Mouse (Mus musculus) intestine, embryonic 16.5 days (tissue): ENCODE measurements around the gene Opn5. TPM values are rescaled to one million over a fixed set of nuclear protein-coding genes. Genes with fewer than 3 reads are reported as not detected.

Experiments
- ATAC-seq: fragments of 200-750 bp; cut with Nextera tagmentation; 2 replicates; pipeline ENCODE4 v1.8.0; 2017; ENCODE audit warnings: moderate TSS enrichment, moderate library complexity
- H3K27ac ChIP-seq: fragments of 300-500 bp; sonication (generic); 2 replicates; pipeline ENCODE4 v1.5.1; 2014; ENCODE audit warnings: mild to moderate bottlenecking, low read length
- H3K27me3 ChIP-seq: fragments of 300-500 bp; sonication (generic); replicated peaks from 2 replicates; pipeline ENCODE4 v1.6.1; 2014; ENCODE audit warnings: low read length, control low read depth, mixed read lengths; ENCODE audit not compliant: control insufficient read depth, insufficient read depth
- H3K36me3 ChIP-seq: fragments of 300-500 bp; sonication (generic); 2 replicates; pipeline ENCODE4 v1.6.1; 2014; ENCODE audit warnings: low read length, control low read depth; ENCODE audit not compliant: control insufficient read depth, insufficient read depth
- H3K4me1 ChIP-seq: fragments of 300-500 bp; sonication (generic); 2 replicates; pipeline ENCODE4 v1.6.1; 2014; ENCODE audit warnings: low read length, control low read depth, mixed read lengths; ENCODE audit not compliant: control insufficient read depth, insufficient read depth
- H3K4me2 ChIP-seq: fragments of 300-500 bp; sonication (generic); 2 replicates; pipeline ENCODE4 v1.6.1; 2014; ENCODE audit warnings: low read depth, low read length, control low read depth
- H3K4me3 ChIP-seq: fragments of 300-500 bp; sonication (generic); 2 replicates; pipeline ENCODE4 v1.5.1; 2014; ENCODE audit warnings: mild to moderate bottlenecking, low read length
- H3K9ac ChIP-seq: fragments of 300-500 bp; sonication (generic); 2 replicates; pipeline ENCODE4 v1.6.1; 2014; ENCODE audit warnings: low read depth, low read length
- H3K9me3 ChIP-seq: fragments of 300-500 bp; sonication (generic); 2 replicates; pipeline ENCODE4 v1.6.1; 2016; ENCODE audit warnings: low read length, control low read depth; ENCODE audit not compliant: control insufficient read depth
- WGBS: fragments of 180-500 bp; shearing (Covaris S2); extraction: QIAGEN DNeasy Blood & Tissue Kit; methylation state at CpG from one replicate; pipeline ENCODE4 v1.1.7; 2014; 5-methylcytosine and 5-hydroxymethylcytosine counted together
- polyA plus RNA-seq: library from polyadenylated mRNA; unstranded; fragments of >200 nt; fragmentation: Nextera tagmentation; extraction: Ambion mirVana; gene quantifications from 2 replicates; pipeline ENCODE4 v1.2.1, GENCODE M21; 2015

Opn5 gene
- polyA plus RNA-seq, 1 experiment from 2014 or later, result not detected

GRCm38 (mm10) chr17:42582281-42583028 lies 28.7 kb downstream of the Opn5 start:
- Histone ChIP-seq H3K9me3 (no peaks in the 10 kb centered on the region), H3K9ac (no peak overlapping the region), H3K27me3 (no peaks in the 10 kb centered on the region), H3K36me3 (no peaks in the 10 kb centered on the region), H3K4me1 (no peaks in the 10 kb centered on the region), H3K4me3 (no peak overlapping the region), H3K27ac (no peak overlapping the region), H3K4me2 (no peak overlapping the region)
- ATAC-seq, result no peak
- WGBS, result 36% methylated on average over 1 of the region's 1 CpGs

GRCm38 (mm10) chr17:42580623-42581022 lies 30.6 kb downstream of the Opn5 start:
- Histone ChIP-seq H3K4me1 (no peaks in the 10 kb centered on the region), H3K27ac (no peak overlapping the region), H3K9ac (no peak overlapping the region), H3K4me3 (no peak overlapping the region), H3K9me3 (no peaks in the 10 kb centered on the region), H3K4me2 (no peak overlapping the region), H3K36me3 (no peaks in the 10 kb centered on the region), H3K27me3 (no peaks in the 10 kb centered on the region)
- ATAC-seq, result no peak
- WGBS, result 76% methylated on average over 4 of the region's 4 CpGs

- Histone ChIP-seq H3K4me2 (no peak overlapping the region), H3K36me3 (no peaks in the 10 kb centered on the region), H3K27me3 (no peaks in the 10 kb centered on the region), H3K4me1 (no peaks in the 10 kb centered on the region), H3K27ac (no peak overlapping the region), H3K4me3 (no peak overlapping the region), H3K9me3 (no peaks in the 10 kb centered on the region), H3K9ac (no peak overlapping the region)
- 67% methylated on average over 3 of the region's 3 CpGs for WGBS
- ATAC-seq, result no peak
Observed at GRCm38 (mm10) chr17:42580196-42580595, 31.0 kb downstream of the Opn5 start.

- WGBS, result 36% methylated on average over 6 of the region's 6 CpGs
- ATAC-seq, result no peak
- H3K9me3 ChIP-seq, result no peaks in the 10 kb centered on the region
Observed at GRCm38 (mm10) chr17:42576671-42577168, 34.5 kb downstream of the Opn5 start.

GRCm38 (mm10) chr17:42573786-42574185 lies 37.4 kb downstream of the Opn5 start:
- H3K9me3 ChIP-seq, result no peaks in the 10 kb centered on the region
- no peak overlapping the region for H3K9ac ChIP-seq
- no peak overlapping the region for H3K27ac ChIP-seq
- WGBS, result 75% methylated on average over 8 of the region's 8 CpGs
- no peaks in the 10 kb centered on the region for H3K36me3 ChIP-seq
- no peak overlapping the region for H3K4me2 ChIP-seq
- no peaks in the 10 kb centered on the region for H3K27me3 ChIP-seq
- H3K4me1 ChIP-seq, result no peaks in the 10 kb centered on the region
- H3K4me3 ChIP-seq, result no peak overlapping the region
- ATAC-seq, result no peak

More at GRCm38 (mm10) chr17:42576671-42577168, 34.5 kb downstream of the Opn5 start:
- H3K27me3 ChIP-seq, result no peaks in the 10 kb centered on the region
- H3K27ac ChIP-seq, result no peak overlapping the region
- H3K4me2 ChIP-seq, result no peak overlapping the region
- H3K4me3 ChIP-seq, result no peak overlapping the region
- no peaks in the 10 kb centered on the region for H3K36me3 ChIP-seq
- no peak overlapping the region for H3K9ac ChIP-seq
- no peaks in the 10 kb centered on the region for H3K4me1 ChIP-seq

GRCm38 (mm10) chr17:42549578-42549977 lies 61.6 kb downstream of the Opn5 start:
- 91% methylated on average over 2 of the region's 2 CpGs for WGBS

GRCm38 (mm10) chr17:42530147-42530546 lies 81.0 kb downstream of the Opn5 start:
- Histone ChIP-seq H3K9ac (no peak overlapping the region), H3K27ac (no peak overlapping the region), H3K4me1 (no peaks in the 10 kb centered on the region), H3K36me3 (no peaks in the 10 kb centered on the region), H3K4me3 (no peak overlapping the region), H3K4me2 (no peak overlapping the region), H3K27me3 (no peaks in the 10 kb centered on the region), H3K9me3 (no peaks in the 10 kb centered on the region)
- ATAC-seq, result no peak
- 62% methylated on average over 5 of the region's 5 CpGs for WGBS

More at GRCm38 (mm10) chr17:42549578-42549977, 61.6 kb downstream of the Opn5 start:
- Histone ChIP-seq H3K36me3 (no peaks in the 10 kb centered on the region), H3K27ac (no peak overlapping the region), H3K9me3 (no peaks in the 10 kb centered on the region), H3K4me2 (no peak overlapping the region), H3K27me3 (no peaks in the 10 kb centered on the region), H3K9ac (no peak overlapping the region), H3K4me1 (no peaks in the 10 kb centered on the region), H3K4me3 (no peak overlapping the region)
- no peak for ATAC-seq

GRCm38 (mm10) chr17:42509356-42510262 lies 101.6 kb downstream of the Opn5 start:
- WGBS, result 74% methylated on average over 9 of the region's 9 CpGs

More at GRCm38 (mm10) chr17:42509356-42510262, 101.6 kb downstream of the Opn5 start:
- Histone ChIP-seq H3K9me3 (no peaks in the 10 kb centered on the region), H3K9ac (no peak overlapping the region), H3K36me3 (no peaks in the 10 kb centered on the region), H3K4me1 (no peaks in the 10 kb centered on the region), H3K27ac (no peak overlapping the region), H3K27me3 (no peaks in the 10 kb centered on the region), H3K4me2 (no peak overlapping the region), H3K4me3 (no peak overlapping the region)
- no peak for ATAC-seq
